Mouse (Mus musculus) stomach, embryonic 16.5 days (tissue): ENCODE data around the gene Trim63. TPM values are rescaled to one million over a fixed set of nuclear protein-coding genes. Genes with fewer than 3 reads are reported as not detected.
A peak's percentile ranks its signal among the peaks of the same experiment; 100 is the strongest.

ENCODE experiments used
- ATAC-seq: fragments of 200-750 bp; cut with Nextera tagmentation; 2 replicates; pipeline ENCODE4 v1.8.0; 2017; ENCODE audit warnings: moderate number of reproducible peaks, moderate TSS enrichment; ENCODE audit not compliant: insufficient read depth, low FRiP score
- H3K27ac ChIP-seq: fragments of 300-500 bp; sonication (generic); 2 replicates; pipeline ENCODE4 v1.5.1; 2014; ENCODE audit warnings: low read length
- H3K27me3 ChIP-seq: fragments of 300-500 bp; sonication (generic); 2 replicates; pipeline ENCODE4 v1.6.1; 2014; ENCODE audit warnings: low read length, control low read depth, mixed read lengths; ENCODE audit not compliant: control insufficient read depth, insufficient read depth
- H3K36me3 ChIP-seq: fragments of 300-500 bp; sonication (generic); 2 replicates; pipeline ENCODE4 v1.6.1; 2014; ENCODE audit warnings: low read length; ENCODE audit not compliant: control insufficient read depth, insufficient read depth
- H3K4me1 ChIP-seq: fragments of 300-500 bp; sonication (generic); 2 replicates; pipeline ENCODE4 v1.6.1; 2014; ENCODE audit warnings: low read length, control low read depth, mixed read lengths; ENCODE audit not compliant: control insufficient read depth, insufficient read depth
- H3K4me2 ChIP-seq: fragments of 300-500 bp; sonication (generic); 2 replicates; pipeline ENCODE4 v1.6.1; 2014; ENCODE audit warnings: low read depth, low read length, mixed read lengths
- H3K4me3 ChIP-seq: fragments of 300-500 bp; sonication (generic); replicated peaks from 2 replicates; pipeline ENCODE4 v1.5.1; 2014; ENCODE audit warnings: mild to moderate bottlenecking, low read length
- H3K9ac ChIP-seq: fragments of 300-500 bp; sonication (generic); 2 replicates; pipeline ENCODE4 v1.6.1; 2014; ENCODE audit warnings: low read length
- H3K9me3 ChIP-seq: fragments of 300-500 bp; sonication (generic); replicated peaks from 2 replicates; pipeline ENCODE4 v1.6.1; 2016; ENCODE audit warnings: low read length, control low read depth; ENCODE audit not compliant: control insufficient read depth
- WGBS: fragments of 180-500 bp; shearing (Covaris S2); extraction: QIAGEN DNeasy Blood & Tissue Kit; methylation state at CpG from one replicate; pipeline ENCODE4 v1.1.7; 2014; 5-methylcytosine and 5-hydroxymethylcytosine counted together
- polyA plus RNA-seq: library from polyadenylated mRNA; unstranded; fragments of >200 nt; fragmentation: Nextera tagmentation; extraction: Ambion mirVana; gene quantifications from 2 replicates; pipeline ENCODE4 v1.2.1, GENCODE M21; 2015

Trim63 gene
- polyA plus RNA-seq, 1 experiment from 2014 or later = 1.4 TPM

GRCm38 (mm10) chr4:134353527-134354409 is 38.8 kb downstream of the Trim63 start:
- no peak overlapping the region for H3K9ac ChIP-seq
- no peak for ATAC-seq

GRCm38 (mm10) chr4:134355841-134356452 is 41.0 kb downstream of the Trim63 start:
- H3K27me3 ChIP-seq = no peaks in the 10 kb centered on the region
- WGBS = 39% methylated on average over 16 of the region's 16 CpGs
- H3K4me1 ChIP-seq = peaks cover 11% of the 10 kb centered on the region
- peak overlapping the region; percentile 36; the same call in 1 of the 2 replicates for H3K9ac ChIP-seq
- peak; percentile 52 for ATAC-seq
- H3K9me3 ChIP-seq = no peaks in the 10 kb centered on the region
- H3K4me2 ChIP-seq = 0 out of 2 replicates have a peak overlapping the region, but pooled peaks have one; percentile 7
- no peak overlapping the region for H3K4me3 ChIP-seq
- H3K36me3 ChIP-seq = no peaks in the 10 kb centered on the region
- peak overlapping the region; percentile 73 for H3K27ac ChIP-seq

More at GRCm38 (mm10) chr4:134353527-134354409, 38.8 kb downstream of the Trim63 start:
- WGBS = 65% methylated on average over 5 of the region's 5 CpGs
- Histone ChIP-seq H3K4me2 (no peak overlapping the region), H3K36me3 (no peaks in the 10 kb centered on the region), H3K27me3 (no peaks in the 10 kb centered on the region), H3K4me3 (no peak overlapping the region), H3K27ac (no peak overlapping the region), H3K4me1 (peaks cover 11% of the 10 kb centered on the region), H3K9me3 (no peaks in the 10 kb centered on the region)

GRCm38 (mm10) chr4:134356591-134357460 is 41.9 kb downstream of the Trim63 start:
- H3K36me3 ChIP-seq = no peaks in the 10 kb centered on the region

GRCm38 (mm10) chr4:134357461-134357771 is 42.5 kb downstream of the Trim63 start:
- no peaks in the 10 kb centered on the region for H3K27me3 ChIP-seq
- WGBS = 31% methylated on average over 17 of the region's 17 CpGs
- H3K9me3 ChIP-seq = no peaks in the 10 kb centered on the region
- peak overlapping the region; percentile 43 for H3K4me2 ChIP-seq
- no peak; the same call in 1 of the 2 replicates for ATAC-seq
- H3K4me1 ChIP-seq = peaks cover 11% of the 10 kb centered on the region
- H3K4me3 ChIP-seq = no peak overlapping the region
- peak overlapping the region; percentile 52 for H3K27ac ChIP-seq
- H3K36me3 ChIP-seq = no peaks in the 10 kb centered on the region
- H3K9ac ChIP-seq = peak overlapping the region; percentile 46; the same call in 1 of the 2 replicates

More at GRCm38 (mm10) chr4:134356591-134357460, 41.9 kb downstream of the Trim63 start:
- Histone ChIP-seq H3K4me1 (peaks cover 11% of the 10 kb centered on the region), H3K27ac (peak overlapping the region; percentile 73), H3K9me3 (no peaks in the 10 kb centered on the region), H3K4me2 (peak overlapping the region; percentile 43), H3K9ac (peak overlapping the region; percentile 46; the same call in 1 of the 2 replicates), H3K4me3 (peak overlapping the region; percentile 14; the same call in 1 of the 2 replicates), H3K27me3 (no peaks in the 10 kb centered on the region)
- peak; percentile 39; the same call in 1 of the 2 replicates for ATAC-seq
- WGBS = 14% methylated on average over 22 of the region's 22 CpGs

GRCm38 (mm10) chr4:134359649-134360048 is 44.7 kb downstream of the Trim63 start:
- Histone ChIP-seq H3K9me3 (no peaks in the 10 kb centered on the region), H3K27me3 (no peaks in the 10 kb centered on the region), H3K4me1 (peaks cover 11% of the 10 kb centered on the region), H3K9ac (no peak overlapping the region), H3K27ac (peak overlapping the region; percentile 58; the same call in 1 of the 2 replicates), H3K36me3 (no peaks in the 10 kb centered on the region), H3K4me2 (no peak overlapping the region), H3K4me3 (no peak overlapping the region)
- ATAC-seq = no peak
- 81% methylated on average over 6 of the region's 6 CpGs for WGBS

GRCm38 (mm10) chr4:134361215-134361614 is 46.3 kb downstream of the Trim63 start:
- H3K27me3 ChIP-seq = no peaks in the 10 kb centered on the region
- 26% methylated on average over 5 of the region's 5 CpGs for WGBS
- no peak overlapping the region for H3K9ac ChIP-seq
- H3K4me2 ChIP-seq = no peak overlapping the region
- H3K4me3 ChIP-seq = no peak overlapping the region
- H3K36me3 ChIP-seq = no peaks in the 10 kb centered on the region
- H3K27ac ChIP-seq = no peak overlapping the region
- peaks cover 11% of the 10 kb centered on the region for H3K4me1 ChIP-seq
- ATAC-seq = 0 out of 2 replicates have a peak, but pooled peaks have one; percentile 15
- H3K9me3 ChIP-seq = no peaks in the 10 kb centered on the region

GRCm38 (mm10) chr4:134362124-134362523 is 47.2 kb downstream of the Trim63 start:
- no peaks in the 10 kb centered on the region for H3K27me3 ChIP-seq
- H3K4me3 ChIP-seq = no peak overlapping the region
- H3K9me3 ChIP-seq = no peaks in the 10 kb centered on the region
- no peak for ATAC-seq
- no peak overlapping the region for H3K27ac ChIP-seq
- 53% methylated on average over 9 of the region's 9 CpGs for WGBS
- no peak overlapping the region; the same call in 1 of the 2 replicates for H3K9ac ChIP-seq
- no peaks in the 10 kb centered on the region for H3K36me3 ChIP-seq
- peaks cover 7% of the 10 kb centered on the region for H3K4me1 ChIP-seq
- no peak overlapping the region for H3K4me2 ChIP-seq

GRCm38 (mm10) chr4:134362586-134362985 is 47.7 kb downstream of the Trim63 start:
- no peak overlapping the region for H3K9ac ChIP-seq
- no peaks in the 10 kb centered on the region for H3K9me3 ChIP-seq
- H3K4me2 ChIP-seq = 0 out of 2 replicates have a peak overlapping the region, but pooled peaks have one; percentile 23
- no peak overlapping the region for H3K27ac ChIP-seq
- ATAC-seq = no peak
- peaks cover 2% of the 10 kb centered on the region; the same call in 1 of the 2 replicates for H3K4me1 ChIP-seq
- no peak overlapping the region for H3K4me3 ChIP-seq
- H3K36me3 ChIP-seq = no peaks in the 10 kb centered on the region
- no peaks in the 10 kb centered on the region; the same call in 1 of the 2 replicates for H3K27me3 ChIP-seq
- WGBS = 25% methylated on average over 9 of the region's 9 CpGs
